Comparison of ENCODE assay signal across 8 mouse cellular contexts in the genomic region with DNA sequence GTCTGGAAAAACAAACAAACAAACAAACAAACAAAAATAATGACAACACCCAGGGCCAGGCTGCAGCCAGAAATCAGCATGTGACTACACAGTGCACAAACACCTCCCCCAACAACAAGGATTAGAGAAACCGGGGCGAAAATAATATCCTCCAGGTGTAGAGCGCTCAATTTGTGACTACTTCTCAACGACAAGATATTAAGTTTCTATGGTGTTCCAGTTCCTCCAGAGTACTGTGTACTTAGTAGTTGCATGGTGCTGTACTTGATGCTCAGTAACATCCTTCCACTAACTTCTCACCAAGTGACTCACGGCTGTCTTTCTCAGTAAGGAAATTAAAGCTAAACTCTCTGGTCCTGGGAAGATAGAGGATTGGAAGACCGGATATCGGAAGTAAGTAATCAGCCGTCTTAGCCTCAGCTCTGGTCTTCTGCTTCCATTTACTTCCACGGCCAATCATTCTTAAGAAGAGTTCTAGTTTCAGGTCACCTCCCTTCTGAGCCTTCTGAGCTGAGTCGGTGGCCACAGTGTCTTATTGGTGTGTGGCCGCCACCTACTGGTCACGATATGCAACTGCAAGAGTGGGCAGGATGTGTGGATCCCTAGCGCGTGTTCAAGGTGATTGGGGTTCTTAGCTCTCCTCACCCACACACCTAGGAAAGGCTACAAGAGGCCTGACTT. TPM values are rescaled to one million over a fixed set of nuclear protein-coding genes. Genes with fewer than 3 reads are reported as not detected.
DNase-seq lines count a peak whose midpoint lies in the region; ATAC-seq lines count a peak whose summit lies in the region.

No protein-coding gene starts in this region.

- H3K27me3 ChIP-seq in intestine, embryonic 15.5 days (replicated peaks): no peaks in the 10 kb centered on the region; the same call in 1 of the 2 replicates
- peaks cover 14% of the 10 kb centered on the region for H3K27me3 ChIP-seq in midbrain, embryonic 10.5 days (ENCODE audit: low read depth, poor library complexity, severe bottlenecking)

- 34% methylated on average over 14 of the region's 14 CpGs for WGBS in intestine, embryonic 15.5 days
- WGBS in midbrain, embryonic 10.5 days: 40% methylated on average over 14 of the region's 14 CpGs

- H3K27ac ChIP-seq in intestine, embryonic 15.5 days: no peak overlapping the region
- H3K27ac ChIP-seq in midbrain, embryonic 10.5 days (replicated peaks): no peak overlapping the region

- intact Hi-C loops in gastrocnemius, postnatal 36 days (cut with DNase I): loop anchor here (1.0 to 2.0 kb wide), 2 partner anchors 65 to 151 kb away; no protein-coding TSS in a partner anchor
- intact Hi-C loops in left cerebral cortex, postnatal 25 days (cut with DNase I): loop anchor here (1.0 kb wide), 1 partner anchor 152 kb away; no protein-coding TSS in a partner anchor

- no peak overlapping the region for H3K4me2 ChIP-seq in intestine, embryonic 15.5 days (replicated peaks)

- no peaks in the 10 kb centered on the region for H3K9me3 ChIP-seq in intestine, embryonic 15.5 days
- H3K9me3 ChIP-seq in midbrain, embryonic 10.5 days (replicated peaks): no peaks in the 10 kb centered on the region

- DNase-seq in adrenal gland, adult 2 months: peak; percentile 81
- DNase-seq in embryo, embryonic 11.5 days (ENCODE audit: low read depth, low spot score): peak; percentile 67
- peak; percentile 69 to 71 for DNase-seq in gastrocnemius, postnatal 36 days
- DNase-seq in left cerebral cortex, postnatal 25 days (ENCODE audit: low spot score in 2 of 2): peak; percentile 86 to 87
- DNase-seq in midbrain, embryonic 10.5 days (ENCODE audit: low spot score): peak; percentile 76
- DNase-seq in right cerebral cortex, postnatal 36 days (ENCODE audit: low spot score in 2 of 2): peak; percentile 70 to 80
- peak; percentile 64 to 74 for DNase-seq in urinary bladder, postnatal 4 days (ENCODE audit: low spot score in 2 of 2)

- no peaks in the 10 kb centered on the region for H3K4me1 ChIP-seq in intestine, embryonic 15.5 days (replicated peaks)
- H3K4me1 ChIP-seq in midbrain, embryonic 10.5 days: no peaks in the 10 kb centered on the region

- H3K9ac ChIP-seq in intestine, embryonic 15.5 days: no peak overlapping the region

- ATAC-seq in intestine, embryonic 15.5 days: peak; percentile 88

- no peak overlapping the region for H3K4me3 ChIP-seq in intestine, embryonic 15.5 days (replicated peaks)
- H3K4me3 ChIP-seq in midbrain, embryonic 10.5 days: no peak overlapping the region

- H3K36me3 ChIP-seq in intestine, embryonic 15.5 days: no peaks in the 10 kb centered on the region
- no peaks in the 10 kb centered on the region for H3K36me3 ChIP-seq in midbrain, embryonic 10.5 days

RNA-seq across cellular contexts. Expression of gene Cldn10, which starts 19.9 kb away (rescaled TPM):
- total RNA-seq in adrenal gland, adult 2 months (2021): 1 to 10 TPM; 1.1 to 1.3 TPM
- polyA plus RNA-seq in adrenal gland, adult 2 months (2012; rRNA removed): 0.56 and 0.65 TPM in 2 replicates
- not detected for total RNA-seq in gastrocnemius, postnatal 36 days (2021)
- polyA plus RNA-seq in intestine, embryonic 15.5 days (2015; fragmentation: Nextera tagmentation; extraction: Ambion mirVana): 19.7 and 39.7 TPM in 2 replicates
- total RNA-seq in left cerebral cortex, postnatal 25 days (2021): 10 to 100 TPM; 28.4 to 30.2 TPM
- 0.99 and 1.4 TPM in 2 replicates for polyA plus RNA-seq in midbrain, embryonic 10.5 days (2016; fragmentation: Nextera tagmentation; extraction: Ambion mirVana)

Comparison
In these comparisons a context has a peak if more than half of its experiments do, and no peak if none do; other contexts are left out.
1. RNA of gene Cldn10, which starts 19.9 kb away (total RNA-seq): 28.4 to 30.2 TPM in left cerebral cortex, postnatal 25 days; 1.1 to 1.3 TPM in adrenal gland, adult 2 months and not detected in gastrocnemius, postnatal 36 days; every median in the first group is over 10 times any median in the second.
2. Peak in every context shown above with its lines, with median percentiles within 50 percentile points of each other: DNase-seq.